Mouse (Mus musculus) liver, embryonic 14 days (tissue): Measurements from ENCODE around the gene Mutyh. TPM values are rescaled to one million over a fixed set of nuclear protein-coding genes. Genes with fewer than 3 reads are reported as not detected.

ENCODE experiments used
- polyA plus RNA-seq: library from polyadenylated mRNA; depleted of rRNA; stranded (reverse); fragments of >200 nt; gene quantifications from 2 replicates; pipeline ENCODE4 v1.2.3, GENCODE M21; 2012; rRNA removed

Mutyh gene
- polyA plus RNA-seq: 3.1 and 3.7 TPM in 2 replicates

DNA sequence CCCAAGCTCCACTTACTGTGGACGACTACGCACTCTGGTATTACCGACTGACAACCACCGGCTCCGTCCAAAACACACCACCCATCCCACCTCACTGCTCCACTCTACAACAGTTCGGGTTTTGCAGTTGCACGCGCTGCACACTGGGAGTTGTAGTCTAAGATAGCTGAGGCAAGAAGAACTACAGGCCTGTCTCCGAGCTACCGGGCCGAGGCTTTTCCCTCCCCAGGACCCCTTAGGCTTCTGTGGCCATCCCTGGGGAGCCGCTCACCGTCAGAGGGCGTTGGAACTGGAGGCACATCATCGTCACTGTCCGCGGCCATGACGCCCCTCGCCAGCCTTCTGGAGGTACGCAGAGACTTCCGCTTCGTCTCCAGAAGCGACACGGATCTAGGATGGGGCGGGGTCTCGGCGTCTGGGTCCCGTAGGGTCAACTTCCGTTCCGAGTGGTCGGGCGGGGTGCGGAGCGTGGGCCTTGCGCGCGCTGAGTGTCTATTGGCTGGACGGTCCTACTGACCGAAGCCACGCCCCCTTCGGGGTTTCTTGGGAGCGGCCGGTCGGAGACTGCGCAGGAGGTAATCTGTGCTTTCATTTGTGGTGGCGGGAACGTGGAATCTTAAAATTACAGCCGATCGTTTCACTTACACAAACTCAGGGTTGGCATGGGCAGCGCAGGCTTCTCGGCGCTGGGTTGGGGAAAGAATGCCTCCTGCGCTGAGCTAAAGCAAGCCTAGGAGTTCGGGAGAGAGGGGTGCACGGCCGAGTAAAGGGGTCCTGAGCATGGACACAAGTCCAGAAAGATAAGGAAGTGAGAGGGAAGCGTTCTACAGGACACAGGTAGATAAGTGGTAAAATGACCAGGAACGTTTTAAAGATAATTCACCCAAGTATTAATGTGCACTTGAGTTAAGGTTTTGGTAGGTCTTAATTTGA, at the start of gene Mutyh, which contains the start of gene Toe1:
TSS of gene Mutyh (plus strand) at position 527 of the 933 bp plus-strand sequence.
TSS of gene Toe1 (minus strand) at position 444 of the 933 bp plus-strand sequence.

DNA sequence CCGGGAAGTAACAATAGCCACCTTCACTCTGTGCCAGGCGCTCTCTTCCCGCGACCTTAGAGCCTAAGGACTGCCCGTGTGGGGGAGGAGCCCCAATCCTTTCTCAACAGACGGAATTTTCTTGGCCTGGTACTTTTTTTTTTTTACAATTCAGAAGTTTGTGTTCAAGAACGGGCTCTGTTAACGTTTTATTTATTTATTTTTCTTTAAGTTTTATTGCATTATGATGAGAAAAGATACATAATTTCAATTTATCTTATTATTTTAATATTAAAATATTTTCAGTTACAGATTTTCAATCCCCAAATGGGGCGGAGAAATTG, 14.1 kb downstream of the Mutyh start, which contains the start of gene Hpdl:
TSS of gene Hpdl (minus strand) at position 14 of the 323 bp plus-strand sequence.

Other genes starting within 250 kb of the Mutyh start
- gene Ccdc17, start 211.1 kb upstream of the Mutyh start, polyA plus RNA-seq: 1.3 and 1.8 TPM in 2 replicates
- gene Nasp, start 179.8 kb upstream of the Mutyh start, polyA plus RNA-seq: 52.2 and 53.4 TPM in 2 replicates
- gene Akr1a1, start 156.0 kb upstream of the Mutyh start, polyA plus RNA-seq: 182 and 209 TPM in 2 replicates
- 252 and 271 TPM in 2 replicates for gene Prdx1, start 122.2 kb upstream of the Mutyh start, polyA plus RNA-seq
- gene Mmachc, start 99.3 kb upstream of the Mutyh start, polyA plus RNA-seq: 7.7 and 8.4 TPM in 2 replicates
- 14.5 and 17.2 TPM in 2 replicates for gene Ccdc163, start 99.2 kb upstream of the Mutyh start, polyA plus RNA-seq
- 1.6 and 1.7 TPM in 2 replicates for gene Tesk2, start 86.8 kb upstream of the Mutyh start, polyA plus RNA-seq
- 13.7 and 15.7 TPM in 2 replicates for gene Toe1, start 83 bp upstream of the Mutyh start, polyA plus RNA-seq
- gene Hpdl, start 14.0 kb downstream of the Mutyh start, polyA plus RNA-seq: 0.15 and 0.16 TPM in 2 replicates
- gene Zswim5, start 69.7 kb downstream of the Mutyh start, polyA plus RNA-seq: 0.03 TPM in 2 replicates
- gene Urod, start 186.7 kb downstream of the Mutyh start, polyA plus RNA-seq: 397 and 450 TPM in 2 replicates
- gene Hectd3, start 187.6 kb downstream of the Mutyh start, polyA plus RNA-seq: 8.5 and 9.4 TPM in 2 replicates
- gene Eif2b3, start 211.7 kb downstream of the Mutyh start, polyA plus RNA-seq: 17.6 and 18.6 TPM in 2 replicates